11 mouse cellular contexts compared by ENCODE assay signal in the genomic region with DNA sequence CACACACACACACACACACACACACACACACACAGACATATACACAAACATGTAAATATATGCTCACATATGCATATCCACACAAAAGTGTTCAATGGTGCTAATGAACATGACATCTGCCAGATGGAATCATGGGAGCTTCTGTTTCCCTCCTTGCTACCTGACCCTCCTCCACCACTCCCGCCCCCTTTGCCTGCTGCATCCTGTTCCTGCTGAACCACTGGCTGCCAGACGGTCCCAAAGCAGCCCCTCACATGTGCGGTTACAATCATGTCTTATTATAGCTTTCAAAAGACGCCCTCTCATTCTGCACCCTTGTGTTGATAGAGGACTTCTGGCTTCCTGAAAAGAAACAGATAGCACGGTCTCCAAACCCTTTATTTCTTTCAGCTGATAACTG.
A peak's percentile ranks its signal among the peaks of the same experiment; 100 is the strongest.
DNase-seq lines count a peak whose midpoint lies in the region; ATAC-seq and TF ChIP-seq lines count a peak whose summit lies in the region.
"Had no signal": no experiment of that assay in that cellular context is flagged by ENCODE, and none has a peak within 500 bp of the region (broad histone marks: within the 10 kb centered on the region; RNA-seq: fewer than 3 reads in every experiment).

No protein-coding gene starts in this region.

- TF ChIP-seq CTCF in olfactory bulb, adult 2 months (IDR thresholded peaks at IDR 0.05; ENCODE audit: insufficient read depth, low read depth, low read length) = no peak

- H3K4me3 ChIP-seq in hindbrain, embryonic 10.5 days = no peak overlapping the region
- no peak overlapping the region for H3K4me3 ChIP-seq in hindbrain, embryonic 11.5 days (ENCODE audit: low read depth, low read length)
- H3K4me3 ChIP-seq in heart, embryonic 16.5 days (ENCODE audit: low read length) = no peak overlapping the region
- no peak overlapping the region for H3K4me3 ChIP-seq in olfactory bulb, adult 2 months (ENCODE audit: insufficient read depth, low read depth, low read length)

- no peak overlapping the region for H3K27ac ChIP-seq in hindbrain, embryonic 10.5 days
- no peak overlapping the region for H3K27ac ChIP-seq in hindbrain, embryonic 11.5 days (ENCODE audit: low read depth, low read length)
- H3K27ac ChIP-seq in heart, embryonic 16.5 days (ENCODE audit: low read length) = no peak overlapping the region
- peak overlapping the region; percentile 20; the same call in 1 of the 2 replicates for H3K27ac ChIP-seq in olfactory bulb, adult 2 months (ENCODE audit: insufficient read depth, low read depth, low read length)

- no peak overlapping the region for H3K9ac ChIP-seq in hindbrain, embryonic 11.5 days (ENCODE audit: low read depth, low read length)
- H3K9ac ChIP-seq in heart, embryonic 16.5 days (ENCODE audit: low read length) = no peak overlapping the region

- no peak overlapping the region for H3K4me2 ChIP-seq in hindbrain, embryonic 11.5 days (replicated peaks; ENCODE audit: low read depth, low read length)
- peak overlapping the region; percentile 47 for H3K4me2 ChIP-seq in heart, embryonic 16.5 days (ENCODE audit: low read depth, low read length)

- ATAC-seq in hindbrain, embryonic 11.5 days (ENCODE audit: low FRiP score) = no peak
- ATAC-seq in heart, embryonic 16.5 days (replicated peaks; ENCODE audit: extremely low read depth, insufficient read depth, low FRiP score) = no peak; the same call in 1 of the 2 replicates
- ATAC-seq in inflammation-experienced regulatory T-cells, adult 6 months = no peak

- H3K4me1 ChIP-seq in hindbrain, embryonic 10.5 days (replicated peaks) = no peaks in the 10 kb centered on the region
- H3K4me1 ChIP-seq in hindbrain, embryonic 11.5 days (replicated peaks; ENCODE audit: control insufficient read depth, insufficient read depth, low read length) = no peaks in the 10 kb centered on the region
- H3K4me1 ChIP-seq in heart, embryonic 16.5 days (ENCODE audit: control insufficient read depth, insufficient read depth, low read length) = peaks cover 7% of the 10 kb centered on the region; the same call in 1 of the 2 replicates
- peaks cover 3% of the 10 kb centered on the region; the same call in 1 of the 2 replicates for H3K4me1 ChIP-seq in olfactory bulb, adult 2 months (ENCODE audit: control insufficient read depth, insufficient read depth, low read length)

- no peaks in the 10 kb centered on the region for H3K36me3 ChIP-seq in hindbrain, embryonic 10.5 days
- H3K36me3 ChIP-seq in hindbrain, embryonic 11.5 days (ENCODE audit: control insufficient read depth, insufficient read depth, low read length) = no peaks in the 10 kb centered on the region
- no peaks in the 10 kb centered on the region for H3K36me3 ChIP-seq in heart, embryonic 16.5 days (ENCODE audit: control insufficient read depth, insufficient read depth)

- no peaks in the 10 kb centered on the region for H3K9me3 ChIP-seq in hindbrain, embryonic 10.5 days
- H3K9me3 ChIP-seq in hindbrain, embryonic 11.5 days (ENCODE audit: control insufficient read depth, low read length) = no peaks in the 10 kb centered on the region
- no peaks in the 10 kb centered on the region for H3K9me3 ChIP-seq in heart, embryonic 16.5 days (replicated peaks; ENCODE audit: control insufficient read depth, low read length)

- H3K27me3 ChIP-seq in hindbrain, embryonic 10.5 days (ENCODE audit: insufficient read depth, poor library complexity, severe bottlenecking) = no peaks in the 10 kb centered on the region
- H3K27me3 ChIP-seq in hindbrain, embryonic 11.5 days (ENCODE audit: control insufficient read depth, insufficient read depth, low read length) = no peaks in the 10 kb centered on the region
- H3K27me3 ChIP-seq in heart, embryonic 16.5 days (ENCODE audit: control insufficient read depth, insufficient read depth, low read length) = no peaks in the 10 kb centered on the region; the same call in 1 of the 2 replicates

- peak; percentile 2 for DNase-seq in hindbrain, embryonic 10.5 days (ENCODE audit: low spot score)
- no peak for DNase-seq in hindbrain, embryonic 11.5 days (ENCODE audit: low spot score)
- peak; percentile 36 for DNase-seq in right cerebral cortex, adult 18-20 months
- no peak for DNase-seq in right cerebral cortex, postnatal 25 days
- DNase-seq in cerebellum, postnatal 10 days = no peak
- DNase-seq: adrenal gland, adult 8-10 months; kidney, postnatal 36 days; lung, adult 2 months had no signal

- no peak for TF ChIP-seq POLR2A in olfactory bulb, adult 2 months (IDR thresholded peaks at IDR 0.05; ENCODE audit: insufficient read depth, low read depth, low read length)

- WGBS in hindbrain, embryonic 10.5 days = 67% methylated on average over 5 of the region's 5 CpGs
- 60% methylated on average over 5 of the region's 5 CpGs for WGBS in hindbrain, embryonic 11.5 days
- 7% methylated on average over 5 of the region's 5 CpGs for WGBS in heart, embryonic 16.5 days
- 8% methylated on average over 5 of the region's 5 CpGs for WGBS in olfactory bulb, adult 2 months

Comparison
In these comparisons a context has a peak if more than half of its experiments do, and no peak if none do; other contexts are left out.
1. DNase-seq: peak in hindbrain, embryonic 10.5 days (single experiment) and right cerebral cortex, adult 18-20 months (single experiment); none in hindbrain, embryonic 11.5 days (single experiment), right cerebral cortex, postnatal 25 days (single experiment) and cerebellum, postnatal 10 days (0 of 2).